Mouse (Mus musculus): ENCODE results near the gene Ssr2. TPM values are rescaled to one million over a fixed set of nuclear protein-coding genes. Genes with fewer than 3 reads are reported as not detected.
A peak's percentile ranks its signal among the peaks of the same experiment; 100 is the strongest.

The Ssr2 gene
- polyA plus RNA-seq, 1 experiment from 2014 or later = 337 TPM

DNA sequence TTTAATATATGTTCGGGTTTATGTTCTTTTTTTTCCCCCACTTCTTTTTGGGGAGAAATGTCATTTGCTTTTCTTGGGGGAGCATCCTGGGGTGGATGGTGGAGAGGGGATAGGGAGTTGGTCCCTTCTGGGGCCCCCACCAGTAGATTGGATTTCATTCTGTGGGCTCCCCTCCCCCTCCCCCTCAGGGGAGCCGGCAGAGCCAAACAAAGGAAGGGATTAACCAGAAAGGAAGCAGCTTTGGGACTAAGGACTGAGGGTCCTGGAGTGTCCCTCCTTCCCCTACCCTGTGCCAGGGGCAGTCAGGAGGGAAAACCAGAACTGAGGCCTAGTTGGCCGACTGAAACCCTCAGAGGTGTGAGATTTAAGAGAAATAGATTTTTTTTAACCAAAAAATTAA lies 36.3 kb upstream of the Ssr2 start:
- Histone ChIP-seq H3K9me3 (ENCODE audit: control insufficient read depth, low read length) (no peaks in the 10 kb centered on the region), H3K4me2 (ENCODE audit: low read depth, low read length) (peak overlapping the region; percentile 14; the same call in 1 of the 2 replicates), H3K27me3 (replicated peaks; ENCODE audit: control insufficient read depth, insufficient read depth, low read length) (no peaks in the 10 kb centered on the region), H3K4me1 (ENCODE audit: control insufficient read depth, insufficient read depth, low read length) (peaks cover 43% of the 10 kb centered on the region), H3K4me3 (ENCODE audit: low read depth, low read length) (no peak overlapping the region), H3K9ac (ENCODE audit: low read depth, low read length) (0 out of 2 replicates have a peak overlapping the region, but pooled peaks have one; percentile 35), H3K27ac (replicated peaks; ENCODE audit: low read depth, low read length) (peak overlapping the region; percentile 63), H3K36me3 (ENCODE audit: control insufficient read depth, insufficient read depth, low read length) (peaks cover 64% of the 10 kb centered on the region)
- 8% methylated on average over 3 of the region's 3 CpGs for WGBS
- ATAC-seq (ENCODE audit: low read depth) = 0 out of 2 replicates have a peak, but pooled peaks have one; percentile 15
- peak; percentile 68 for DNase-seq (ENCODE audit: low spot score)

DNA sequence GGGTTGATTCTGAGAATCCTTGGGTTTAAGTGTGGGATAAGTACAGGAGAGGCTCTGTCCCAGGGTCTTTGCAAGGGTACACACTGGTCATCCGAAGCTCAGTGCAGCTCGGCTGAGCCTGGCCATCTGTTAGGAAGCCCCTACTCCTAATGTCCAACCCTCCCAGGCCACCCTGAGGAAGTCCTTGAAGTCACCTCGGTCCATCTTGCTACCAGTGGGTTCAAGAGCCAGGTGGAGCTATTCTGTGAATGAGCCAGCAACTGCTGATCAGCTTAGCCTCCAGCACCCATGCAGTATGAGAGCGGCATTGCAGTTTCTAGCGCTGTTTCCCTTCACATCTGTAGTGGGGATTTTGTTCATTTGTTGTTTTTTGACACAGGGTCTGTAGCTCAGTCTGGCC lies 35.6 kb upstream of the Ssr2 start:
- DNase-seq (ENCODE audit: low spot score) (no peak), ATAC-seq (ENCODE audit: low read depth) (no peak)
- Histone ChIP-seq H3K27me3 (replicated peaks; ENCODE audit: control insufficient read depth, insufficient read depth, low read length) (no peaks in the 10 kb centered on the region), H3K4me1 (ENCODE audit: control insufficient read depth, insufficient read depth, low read length) (peaks cover 36% of the 10 kb centered on the region), H3K27ac (replicated peaks; ENCODE audit: low read depth, low read length) (peak overlapping the region; percentile 63), H3K9ac (ENCODE audit: low read depth, low read length) (no peak overlapping the region), H3K4me2 (ENCODE audit: low read depth, low read length) (no peak overlapping the region), H3K36me3 (ENCODE audit: control insufficient read depth, insufficient read depth, low read length) (peaks cover 62% of the 10 kb centered on the region), H3K9me3 (ENCODE audit: control insufficient read depth, low read length) (no peaks in the 10 kb centered on the region), H3K4me3 (ENCODE audit: low read depth, low read length) (no peak overlapping the region)
- 50% methylated on average over 5 of the region's 5 CpGs for WGBS

DNA sequence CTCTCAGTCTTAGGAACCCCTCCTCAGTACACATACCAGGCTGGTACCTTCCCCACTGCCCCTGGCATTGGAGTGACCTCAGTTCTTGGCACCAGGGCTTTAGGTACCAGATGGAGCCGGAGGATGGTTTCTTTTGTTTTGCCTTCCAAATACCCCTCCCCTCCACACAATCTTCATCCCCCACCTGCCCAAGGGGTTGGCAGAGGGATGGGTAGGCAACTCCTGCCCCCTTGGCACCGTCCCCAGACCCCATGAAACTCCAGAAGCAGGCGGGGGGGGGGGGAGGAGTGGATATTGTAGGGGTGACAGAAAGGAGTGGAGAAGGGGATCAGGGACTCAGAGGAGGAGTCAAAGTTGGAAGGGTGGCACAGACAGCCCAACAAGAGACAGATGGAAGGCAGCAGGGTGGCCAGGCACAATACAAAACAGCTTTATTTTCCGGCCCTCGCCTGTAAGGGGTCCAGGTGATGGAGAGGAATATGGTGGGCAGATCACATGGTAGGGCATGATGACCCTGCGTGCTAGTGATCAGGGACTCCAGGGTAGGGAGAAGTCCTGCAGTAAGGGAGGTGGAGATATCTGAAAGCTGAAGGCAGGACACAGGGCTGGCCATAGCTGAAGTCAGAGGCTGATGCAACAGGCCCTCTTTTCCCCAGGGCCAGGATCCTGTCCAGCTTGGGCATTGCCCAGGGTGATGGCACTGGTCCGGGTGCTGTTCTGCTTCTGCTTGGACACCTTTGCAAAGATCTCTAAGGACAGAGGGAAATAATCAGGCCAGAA lies 33.9 kb upstream of the Ssr2 start:
- H3K4me1 ChIP-seq (ENCODE audit: control insufficient read depth, insufficient read depth, low read length) = peaks cover 19% of the 10 kb centered on the region
- no peak for DNase-seq (ENCODE audit: low spot score)
- no peak overlapping the region for H3K4me2 ChIP-seq (ENCODE audit: low read depth, low read length)
- no peaks in the 10 kb centered on the region for H3K27me3 ChIP-seq (replicated peaks; ENCODE audit: control insufficient read depth, insufficient read depth, low read length)
- no peak; the same call in 1 of the 2 replicates for ATAC-seq (ENCODE audit: low read depth)
- peaks cover 45% of the 10 kb centered on the region for H3K36me3 ChIP-seq (ENCODE audit: control insufficient read depth, insufficient read depth, low read length)
- 57% methylated on average over 6 of the region's 7 CpGs for WGBS
- H3K9me3 ChIP-seq (ENCODE audit: control insufficient read depth, low read length) = no peaks in the 10 kb centered on the region
- no peak overlapping the region for H3K9ac ChIP-seq (ENCODE audit: low read depth, low read length)
- peak overlapping the region; percentile 44 for H3K27ac ChIP-seq (replicated peaks; ENCODE audit: low read depth, low read length)
- no peak overlapping the region for H3K4me3 ChIP-seq (ENCODE audit: low read depth, low read length)

DNA sequence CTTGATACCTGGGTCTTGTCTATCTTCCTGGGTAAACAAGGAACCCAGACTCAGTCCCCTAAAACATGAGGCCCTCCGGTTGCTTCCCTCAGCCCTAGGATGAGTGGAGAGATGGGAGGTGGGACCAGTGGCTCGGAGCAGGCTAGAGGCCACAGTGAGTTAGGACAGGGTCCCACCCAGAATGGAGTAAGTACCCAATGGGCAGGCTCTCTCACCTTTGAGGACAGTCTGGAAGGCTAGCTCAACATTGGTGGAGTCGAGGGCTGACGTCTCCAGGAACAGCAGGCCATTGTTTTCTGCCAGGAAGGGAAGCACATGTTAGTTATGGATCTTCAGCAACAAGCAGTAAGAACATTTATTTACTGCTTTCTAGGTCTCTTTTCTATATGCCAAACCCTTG lies 33.2 kb upstream of the Ssr2 start:
- Histone ChIP-seq H3K4me1 (ENCODE audit: control insufficient read depth, insufficient read depth, low read length) (peaks cover 12% of the 10 kb centered on the region), H3K36me3 (ENCODE audit: control insufficient read depth, insufficient read depth, low read length) (peaks cover 39% of the 10 kb centered on the region), H3K4me2 (ENCODE audit: low read depth, low read length) (no peak overlapping the region), H3K9ac (ENCODE audit: low read depth, low read length) (no peak overlapping the region), H3K27me3 (replicated peaks; ENCODE audit: control insufficient read depth, insufficient read depth, low read length) (no peaks in the 10 kb centered on the region), H3K27ac (replicated peaks; ENCODE audit: low read depth, low read length) (peak overlapping the region; percentile 44; the same call in 1 of the 2 replicates), H3K9me3 (ENCODE audit: control insufficient read depth, low read length) (no peaks in the 10 kb centered on the region), H3K4me3 (ENCODE audit: low read depth, low read length) (no peak overlapping the region)
- ATAC-seq (ENCODE audit: low read depth) (no peak), DNase-seq (ENCODE audit: low spot score) (no peak)
- 49% methylated on average over 4 of the region's 4 CpGs for WGBS

DNA sequence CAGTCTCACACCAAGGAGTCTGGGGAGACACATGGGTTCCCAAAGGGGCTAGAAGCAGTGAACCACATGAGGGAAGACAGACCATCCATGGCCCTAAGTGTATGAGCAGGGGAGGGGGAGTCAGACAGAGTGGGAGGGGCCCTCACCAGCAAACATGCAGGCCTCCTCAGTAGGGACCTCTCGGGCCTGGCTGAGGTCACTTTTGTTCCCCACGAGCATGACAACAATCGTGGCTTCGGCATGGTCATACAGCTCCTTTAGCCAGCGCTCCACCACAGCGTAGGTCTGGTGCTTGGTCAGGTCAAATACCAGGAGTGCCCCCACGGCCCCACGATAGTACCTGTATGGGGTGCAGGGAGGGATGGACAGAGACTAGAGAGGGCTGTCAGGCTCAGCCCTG lies 32.5 kb upstream of the Ssr2 start:
- Histone ChIP-seq H3K9ac (ENCODE audit: low read depth, low read length) (no peak overlapping the region), H3K27ac (replicated peaks; ENCODE audit: low read depth, low read length) (no peak overlapping the region), H3K36me3 (ENCODE audit: control insufficient read depth, insufficient read depth, low read length) (peaks cover 32% of the 10 kb centered on the region), H3K4me2 (ENCODE audit: low read depth, low read length) (no peak overlapping the region), H3K4me3 (ENCODE audit: low read depth, low read length) (no peak overlapping the region), H3K27me3 (replicated peaks; ENCODE audit: control insufficient read depth, insufficient read depth, low read length) (no peaks in the 10 kb centered on the region), H3K4me1 (ENCODE audit: control insufficient read depth, insufficient read depth, low read length) (peaks cover 7% of the 10 kb centered on the region), H3K9me3 (ENCODE audit: control insufficient read depth, low read length) (no peaks in the 10 kb centered on the region)
- 76% methylated on average over 8 of the region's 8 CpGs for WGBS
- DNase-seq (ENCODE audit: low spot score) (no peak), ATAC-seq (ENCODE audit: low read depth) (no peak)

DNA sequence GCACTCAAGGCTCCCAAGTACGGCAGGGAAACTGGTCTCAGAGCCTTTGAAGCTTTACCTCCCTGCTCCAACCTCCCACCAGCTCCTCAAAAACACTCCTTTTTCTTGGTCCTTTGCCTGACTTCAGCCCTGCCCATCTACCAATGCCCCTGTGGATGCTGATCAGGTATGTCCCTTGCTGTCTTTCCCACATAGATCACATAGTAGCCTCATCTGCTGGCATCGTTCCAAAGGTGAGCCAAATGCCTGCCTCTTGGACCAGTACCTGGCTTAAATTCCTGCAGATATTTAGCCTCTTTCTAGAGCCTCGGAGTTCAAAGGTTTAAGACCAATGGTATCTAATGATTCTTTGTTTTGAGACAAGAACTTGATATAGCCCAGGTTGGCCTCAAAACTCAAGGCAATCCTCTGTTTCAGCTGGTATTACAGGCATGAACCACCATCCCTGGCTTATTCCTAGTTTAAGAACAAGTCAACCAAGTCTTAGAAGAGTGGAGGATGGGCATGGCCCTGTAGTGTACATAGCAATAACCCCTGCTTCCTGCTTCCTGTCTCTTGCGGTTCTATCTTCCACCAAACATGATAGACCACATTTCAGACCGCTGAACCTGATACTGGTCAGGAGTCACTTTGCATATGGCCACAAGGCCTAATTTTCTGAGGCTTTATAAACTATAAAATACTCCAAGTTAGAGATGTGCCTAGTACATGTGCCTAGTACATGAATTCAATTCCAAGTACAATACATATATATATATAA lies 31.8 kb upstream of the Ssr2 start:
- Histone ChIP-seq H3K4me1 (ENCODE audit: control insufficient read depth, insufficient read depth, low read length) (peaks cover under 1% of the 10 kb centered on the region), H3K27me3 (replicated peaks; ENCODE audit: control insufficient read depth, insufficient read depth, low read length) (no peaks in the 10 kb centered on the region), H3K9me3 (ENCODE audit: control insufficient read depth, low read length) (no peaks in the 10 kb centered on the region), H3K9ac (ENCODE audit: low read depth, low read length) (no peak overlapping the region), H3K4me2 (ENCODE audit: low read depth, low read length) (no peak overlapping the region), H3K36me3 (ENCODE audit: control insufficient read depth, insufficient read depth, low read length) (peaks cover 25% of the 10 kb centered on the region), H3K27ac (replicated peaks; ENCODE audit: low read depth, low read length) (no peak overlapping the region), H3K4me3 (ENCODE audit: low read depth, low read length) (no peak overlapping the region)
- DNase-seq (ENCODE audit: low spot score) (no peak), ATAC-seq (ENCODE audit: low read depth) (no peak)
- WGBS = 66% methylated on average over 5 of the region's 5 CpGs

DNA sequence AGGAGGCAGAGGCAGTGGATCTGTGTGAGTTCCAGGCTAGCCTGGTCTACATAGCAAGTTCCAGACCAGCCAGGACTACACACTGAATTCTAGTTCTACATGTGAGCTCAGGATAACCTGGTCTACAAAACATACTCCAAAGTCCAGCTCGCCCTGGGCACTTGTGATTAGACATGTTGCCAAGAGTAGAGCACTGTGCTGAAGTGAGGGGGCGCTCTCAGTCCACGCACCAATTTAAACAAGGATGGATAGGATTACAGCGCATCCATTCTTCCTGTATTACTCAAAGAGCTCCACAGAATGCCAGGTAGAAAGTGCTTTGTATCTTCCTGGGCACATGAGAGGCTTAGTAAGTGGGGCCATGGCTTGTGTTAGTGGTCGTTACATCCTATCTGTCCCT lies 31.2 kb upstream of the Ssr2 start:
- Histone ChIP-seq H3K9me3 (ENCODE audit: control insufficient read depth, low read length) (no peaks in the 10 kb centered on the region), H3K4me1 (ENCODE audit: control insufficient read depth, insufficient read depth, low read length) (no peaks in the 10 kb centered on the region; the same call in 1 of the 2 replicates), H3K27ac (replicated peaks; ENCODE audit: low read depth, low read length) (no peak overlapping the region), H3K4me3 (ENCODE audit: low read depth, low read length) (no peak overlapping the region), H3K27me3 (replicated peaks; ENCODE audit: control insufficient read depth, insufficient read depth, low read length) (no peaks in the 10 kb centered on the region), H3K4me2 (ENCODE audit: low read depth, low read length) (no peak overlapping the region), H3K36me3 (ENCODE audit: control insufficient read depth, insufficient read depth, low read length) (peaks cover 21% of the 10 kb centered on the region), H3K9ac (ENCODE audit: low read depth, low read length) (no peak overlapping the region)
- ATAC-seq (ENCODE audit: low read depth) (no peak), DNase-seq (ENCODE audit: low spot score) (no peak)
- 33% methylated on average over 5 of the region's 5 CpGs for WGBS

DNA sequence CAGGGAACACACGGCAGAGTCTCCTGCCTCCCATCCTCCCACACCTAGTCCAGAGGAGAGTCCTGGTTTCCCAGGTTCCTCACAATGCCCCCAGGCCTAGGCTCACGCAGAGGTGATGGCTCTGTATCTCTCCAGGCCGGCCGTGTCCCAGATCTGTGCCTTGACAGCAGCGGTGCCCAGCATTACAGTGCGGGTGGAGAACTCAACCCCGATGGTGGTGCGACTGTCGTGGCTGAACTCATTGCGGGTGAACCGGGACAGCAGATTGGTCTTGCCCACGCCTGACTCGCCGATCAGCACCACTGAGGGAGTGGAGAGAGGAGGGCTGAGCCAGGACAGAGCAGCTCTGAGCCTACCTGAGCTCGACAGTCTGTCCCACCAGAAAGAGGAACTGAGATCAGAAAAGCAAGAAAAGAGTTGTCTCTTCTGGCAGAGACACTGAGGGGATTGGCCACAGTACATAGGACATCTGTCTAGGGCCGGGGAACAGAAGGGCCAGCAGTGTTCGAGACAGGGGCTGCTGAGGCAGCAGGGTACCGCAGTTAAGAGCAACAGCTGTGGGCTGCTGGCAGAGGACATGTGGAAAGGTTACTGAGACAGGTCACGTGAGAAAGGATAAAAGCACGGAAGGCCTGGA lies 30.6 kb upstream of the Ssr2 start:
- Histone ChIP-seq H3K36me3 (ENCODE audit: control insufficient read depth, insufficient read depth, low read length) (peaks cover 17% of the 10 kb centered on the region), H3K9ac (ENCODE audit: low read depth, low read length) (no peak overlapping the region), H3K27ac (replicated peaks; ENCODE audit: low read depth, low read length) (no peak overlapping the region), H3K27me3 (replicated peaks; ENCODE audit: control insufficient read depth, insufficient read depth, low read length) (no peaks in the 10 kb centered on the region), H3K4me1 (ENCODE audit: control insufficient read depth, insufficient read depth, low read length) (no peaks in the 10 kb centered on the region; the same call in 1 of the 2 replicates), H3K4me3 (ENCODE audit: low read depth, low read length) (no peak overlapping the region), H3K4me2 (ENCODE audit: low read depth, low read length) (no peak overlapping the region), H3K9me3 (ENCODE audit: control insufficient read depth, low read length) (no peaks in the 10 kb centered on the region)
- DNase-seq (ENCODE audit: low spot score) (no peak), ATAC-seq (ENCODE audit: low read depth) (no peak)
- WGBS = 58% methylated on average over 20 of the region's 20 CpGs
